ENCODE assay signal across 15 mouse cellular contexts in genomic region chr5:77285685-77286084, GRCm38 (mm10).
"Had no signal": no experiment of that assay in that cellular context is flagged by ENCODE, and none has a peak within 500 bp of the region (broad histone marks: within the 10 kb centered on the region; RNA-seq: fewer than 3 reads in every experiment).

No protein-coding gene starts in this region.

- H3K27me3 ChIP-seq: lung, embryonic 15.5 days; megakaryocyte, embryonic 14.5 days; midbrain, embryonic 13.5 days; midbrain, embryonic 15.5 days; neural tube, embryonic 12.5 days had no signal

- H3K4me2 ChIP-seq: lung, embryonic 15.5 days; midbrain, embryonic 11.5 days; midbrain, embryonic 13.5 days; midbrain, embryonic 15.5 days; neural tube, embryonic 12.5 days had no signal

- H3K27ac ChIP-seq: lung, embryonic 15.5 days; macrophage; midbrain, embryonic 13.5 days; midbrain, embryonic 15.5 days; neural tube, embryonic 12.5 days had no signal

- H3K9ac ChIP-seq: lung, embryonic 15.5 days; midbrain, embryonic 13.5 days; midbrain, embryonic 15.5 days; neural tube, embryonic 12.5 days had no signal

- H3K4me3 ChIP-seq: lung, embryonic 15.5 days; megakaryocyte, embryonic 14.5 days; midbrain, embryonic 13.5 days; midbrain, embryonic 15.5 days; neural tube, embryonic 12.5 days had no signal

- ATAC-seq: lung, postnatal 0 days; midbrain, embryonic 13.5 days; midbrain, embryonic 15.5 days had no signal

- H3K4me1 ChIP-seq: lung, embryonic 15.5 days; midbrain, embryonic 15.5 days; neural tube, embryonic 12.5 days had no signal

- H3K9me3 ChIP-seq: lung, embryonic 15.5 days; megakaryocyte, embryonic 14.5 days; midbrain, embryonic 13.5 days; midbrain, embryonic 15.5 days; neural tube, embryonic 12.5 days had no signal

- DNase-seq: lung, adult 18-20 months; lung, postnatal 14 days; lung, postnatal 36 days; right cerebral cortex, postnatal 14 days; thymus, adult 18-20 months; thymus, postnatal 14 days; thymus, postnatal 36 days had no signal
